Mouse (Mus musculus): ENCODE data around the gene Ston2. TPM values are rescaled to one million over a fixed set of nuclear protein-coding genes. Genes with fewer than 3 reads are reported as not detected.
A peak's percentile ranks its signal among the peaks of the same experiment; 100 is the strongest.
"Not testable (repeated sequence)": the region's sequence is repeated elsewhere in the genome, so short reads cannot be mapped to it uniquely, and the experiment has no call there.

Ston2 gene
- total RNA-seq, 2 experiments from 2014 or later = 14.5 to 15.1 TPM

- no peak for DNase-seq (ENCODE audit: low spot score in 2 of 2)
These were observed 36.1 kb downstream of the Ston2 start for GRCm38 (mm10) chr12:91751893-91752597.

GRCm38 (mm10) chr12:91749543-91750184 is 38.5 kb downstream of the Ston2 start:
- DNase-seq (ENCODE audit: low spot score in 2 of 2) = no peak

GRCm38 (mm10) chr12:91748241-91748865 is 39.8 kb downstream of the Ston2 start:
- DNase-seq (ENCODE audit: low spot score in 2 of 2) = peak in 1 of 2 experiments; percentile 28

- DNase-seq (ENCODE audit: low spot score in 2 of 2) = not testable (repeated sequence)
These were observed 41.3 kb downstream of the Ston2 start for GRCm38 (mm10) chr12:91746839-91747238.

GRCm38 (mm10) chr12:91745758-91746290 is 42.4 kb downstream of the Ston2 start:
- DNase-seq (ENCODE audit: low spot score in 2 of 2) = no peak

GRCm38 (mm10) chr12:91744091-91744490 is 44.1 kb downstream of the Ston2 start:
- no peak for DNase-seq (ENCODE audit: low spot score in 2 of 2)

- DNase-seq (ENCODE audit: low spot score in 2 of 2) = no peak
These were observed 45.3 kb downstream of the Ston2 start for GRCm38 (mm10) chr12:91742916-91743315.

GRCm38 (mm10) chr12:91738381-91738780 is 49.8 kb downstream of the Ston2 start:
- no peak for DNase-seq (ENCODE audit: low spot score in 2 of 2)

GRCm38 (mm10) chr12:91736221-91736980 is 51.8 kb downstream of the Ston2 start:
- DNase-seq (ENCODE audit: low spot score in 2 of 2) = no peak

- no peak for DNase-seq (ENCODE audit: low spot score in 2 of 2)
These were observed 53.8 kb downstream of the Ston2 start for GRCm38 (mm10) chr12:91734246-91735027.

- DNase-seq (ENCODE audit: low spot score in 2 of 2) = no peak
These were observed 55.3 kb downstream of the Ston2 start for GRCm38 (mm10) chr12:91732729-91733448.

- DNase-seq (ENCODE audit: low spot score in 2 of 2) = no peak
These were observed 62.0 kb downstream of the Ston2 start for GRCm38 (mm10) chr12:91726202-91726601.

- DNase-seq (ENCODE audit: low spot score in 2 of 2) = no peak
These were observed 64.3 kb downstream of the Ston2 start for GRCm38 (mm10) chr12:91723912-91724311.

GRCm38 (mm10) chr12:91719134-91719533 is 69.1 kb downstream of the Ston2 start:
- no peak for DNase-seq (ENCODE audit: low spot score in 2 of 2)

GRCm38 (mm10) chr12:91715686-91716085 is 72.5 kb downstream of the Ston2 start:
- no peak for DNase-seq (ENCODE audit: low spot score in 2 of 2)

- no peak for DNase-seq (ENCODE audit: low spot score in 2 of 2)
These were observed 74.8 kb downstream of the Ston2 start for GRCm38 (mm10) chr12:91713358-91713757.

- DNase-seq (ENCODE audit: low spot score in 2 of 2) = no peak
These were observed 76.5 kb downstream of the Ston2 start for GRCm38 (mm10) chr12:91711655-91712054.

GRCm38 (mm10) chr12:91710876-91711275 is 77.3 kb downstream of the Ston2 start:
- DNase-seq (ENCODE audit: low spot score in 2 of 2) = no peak

- no peak for DNase-seq (ENCODE audit: low spot score in 2 of 2)
These were observed 78.6 kb downstream of the Ston2 start for GRCm38 (mm10) chr12:91709634-91710033.

- DNase-seq (ENCODE audit: low spot score in 2 of 2) = no peak
These were observed 79.0 kb downstream of the Ston2 start for GRCm38 (mm10) chr12:91709232-91709631.

Data from adrenal gland, postnatal 4 days (tissue).